Mouse (Mus musculus) ES-E14 (cell line): ENCODE data around the gene Clec2h. TPM values are rescaled to one million over a fixed set of nuclear protein-coding genes. Genes with fewer than 3 reads are reported as not detected.
"Not testable (repeated sequence)": the region's sequence is repeated elsewhere in the genome, so short reads cannot be mapped to it uniquely, and the experiment has no call there.

Source experiments
- DNase-seq: peaks from one replicate; pipeline ENCODE4 v3.0.0-alpha.2; 2013; ENCODE audit warnings: low read depth, low spot score
- H3K27ac ChIP-seq: 2 replicates; pipeline ENCODE4 v1.5.1; 2012; ENCODE audit warnings: low read depth, mild to moderate bottlenecking, low read length, moderate library complexity, mixed read lengths; ENCODE audit not compliant: poor library complexity, insufficient read depth, severe bottlenecking
- H3K36me3 ChIP-seq: 2 replicates; pipeline ENCODE4 v1.6.1; 2012; ENCODE audit warnings: mild to moderate bottlenecking, low read length, moderate library complexity, mixed read lengths; ENCODE audit not compliant: control insufficient read depth, poor library complexity, insufficient read depth, severe bottlenecking
- H3K4me1 ChIP-seq, 2 experiments: fragments of 150-350 bp in 1 of 2; sonication (generic) in 1 of 2; 2 replicates each; pipeline ENCODE4 v1.6.1; 2012; ENCODE audit warnings: low read length in 2 of 2, mild to moderate bottlenecking in 1 of 2, mixed read lengths in 1 of 2; ENCODE audit not compliant: control insufficient read depth in 2 of 2, insufficient read depth in 2 of 2, poor library complexity in 1 of 2
- H3K4me3 ChIP-seq, 2 experiments: fragments of 150-350 bp in 1 of 2; sonication (generic) in 1 of 2; 2 replicates each; pipeline ENCODE4 v1.5.1; 2012; ENCODE audit warnings: low read length in 2 of 2, low read depth in 1 of 2, mild to moderate bottlenecking in 1 of 2, mixed read lengths in 1 of 2; ENCODE audit not compliant: insufficient read depth in 1 of 2, poor library complexity in 1 of 2, severe bottlenecking in 1 of 2
- H3K9ac ChIP-seq: 2 replicates; pipeline ENCODE4 v1.6.1; 2012; ENCODE audit warnings: low read depth, mild to moderate bottlenecking, low read length, mixed read lengths; ENCODE audit not compliant: poor library complexity, insufficient read depth, severe bottlenecking
- H3K9me3 ChIP-seq: fragments of 150-350 bp; sonication (generic); 2 replicates; pipeline ENCODE4 v1.6.1; 2012; ENCODE audit warnings: low read depth, mild to moderate bottlenecking, low read length; ENCODE audit not compliant: control insufficient read depth, insufficient read depth
- CHD2 ChIP-seq: IDR thresholded peaks from 2 replicates; pipeline ENCODE4 v1.6.1; 2014; ENCODE audit warnings: mild to moderate bottlenecking, low read depth, low read length, inconsistent platforms
- HCFC1 ChIP-seq: IDR thresholded peaks from 2 replicates; pipeline ENCODE4 v1.6.1; 2012; ENCODE audit warnings: low read length, inconsistent platforms, borderline replicate concordance; ENCODE audit not compliant: insufficient read depth
- MAFK ChIP-seq: IDR thresholded peaks from 2 replicates; pipeline ENCODE4 v1.6.1; 2014; ENCODE audit warnings: mild to moderate bottlenecking, low read depth, low read length, inconsistent platforms; ENCODE audit not compliant: insufficient read depth
- ZC3H11A ChIP-seq: IDR thresholded peaks from 2 replicates; pipeline ENCODE4 v1.6.1; 2012; ENCODE audit warnings: low read depth, mild to moderate bottlenecking, inconsistent platforms, low read length, borderline replicate concordance
- ZNF384 ChIP-seq: IDR thresholded peaks from 2 replicates; pipeline ENCODE4 v1.6.1; 2012; ENCODE audit warnings: low read depth, low read length, inconsistent platforms
- in situ Hi-C, 2 experiments: fragments of 600-800 bp; cut with MboI; formaldehyde crosslinking; loops; one replicate each; pipeline ENCODE4 v1.15.1; 2025; ENCODE audit warnings: low sequenced_read_pairs in 2 of 2, inconsistent platforms in 1 of 2; ENCODE audit not compliant: unreplicated experiment in 2 of 2
- total RNA-seq: library from RNA; depleted of rRNA; stranded (reverse); fragments of 300-350 nt; gene quantifications from 2 replicates; pipeline ENCODE4 v1.2.3, GENCODE M21; 2012

Clec2h gene
- total RNA-seq, 1 experiment: not detected

GRCm38 (mm10) chr6:128629771-128630739, 32.1 kb upstream of the Clec2h start:
- in situ Hi-C loops, H3K4me1 ChIP-seq, H3K9ac ChIP-seq, H3K27ac ChIP-seq, H3K9me3 ChIP-seq, H3K36me3 ChIP-seq: not testable (repeated sequence)
- 0 out of 2 replicates have a peak, but pooled peaks have one; percentile 41 for TF ChIP-seq ZC3H11A
- H3K4me3 ChIP-seq: peak overlapping the region in 1 of 2 experiments; percentile 17; a peak in 1 of 4 replicates
- DNase-seq: peak; percentile 49

GRCm38 (mm10) chr6:128630912-128631905, 31.0 kb upstream of the Clec2h start:
- H3K36me3 ChIP-seq, H3K27ac ChIP-seq, in situ Hi-C loops, DNase-seq, H3K9ac ChIP-seq, H3K4me3 ChIP-seq, H3K9me3 ChIP-seq, H3K4me1 ChIP-seq: not testable (repeated sequence)

GRCm38 (mm10) chr6:128640673-128641072, 21.5 kb upstream of the Clec2h start:
- no peaks in the 10 kb centered on the region for H3K4me1 ChIP-seq
- no peak overlapping the region for H3K27ac ChIP-seq
- no peaks in the 10 kb centered on the region for H3K36me3 ChIP-seq
- no peak overlapping the region for H3K4me3 ChIP-seq
- DNase-seq: no peak
- H3K9me3 ChIP-seq: 0 out of 2 replicates have a peak, but pooled peaks cover 1% of the 10 kb centered on the region
- in situ Hi-C loops: no loop called here
- TF ChIP-seq CHD2 (no peak), ZNF384 (no peak), HCFC1 (no peak), MAFK (no peak), ZC3H11A (no peak)
- H3K9ac ChIP-seq: no peak overlapping the region

- DNase-seq: no peak
- no peak overlapping the region for H3K27ac ChIP-seq
- H3K9me3 ChIP-seq: 0 out of 2 replicates have a peak, but pooled peaks cover 1% of the 10 kb centered on the region
- TF ChIP-seq MAFK: no peak
- TF ChIP-seq ZC3H11A: no peak
- TF ChIP-seq ZNF384: no peak
- no peak for TF ChIP-seq CHD2
- no peak for TF ChIP-seq HCFC1
- H3K9ac ChIP-seq: no peak overlapping the region
- H3K4me1 ChIP-seq: no peaks in the 10 kb centered on the region
- no peaks in the 10 kb centered on the region for H3K36me3 ChIP-seq
- H3K4me3 ChIP-seq: no peak overlapping the region
- in situ Hi-C loops: no loop called here
These were observed 21.0 kb upstream of the Clec2h start for GRCm38 (mm10) chr6:128641116-128641716.
